Mouse (Mus musculus): ENCODE measurements around the gene Nostrin.

DNA sequence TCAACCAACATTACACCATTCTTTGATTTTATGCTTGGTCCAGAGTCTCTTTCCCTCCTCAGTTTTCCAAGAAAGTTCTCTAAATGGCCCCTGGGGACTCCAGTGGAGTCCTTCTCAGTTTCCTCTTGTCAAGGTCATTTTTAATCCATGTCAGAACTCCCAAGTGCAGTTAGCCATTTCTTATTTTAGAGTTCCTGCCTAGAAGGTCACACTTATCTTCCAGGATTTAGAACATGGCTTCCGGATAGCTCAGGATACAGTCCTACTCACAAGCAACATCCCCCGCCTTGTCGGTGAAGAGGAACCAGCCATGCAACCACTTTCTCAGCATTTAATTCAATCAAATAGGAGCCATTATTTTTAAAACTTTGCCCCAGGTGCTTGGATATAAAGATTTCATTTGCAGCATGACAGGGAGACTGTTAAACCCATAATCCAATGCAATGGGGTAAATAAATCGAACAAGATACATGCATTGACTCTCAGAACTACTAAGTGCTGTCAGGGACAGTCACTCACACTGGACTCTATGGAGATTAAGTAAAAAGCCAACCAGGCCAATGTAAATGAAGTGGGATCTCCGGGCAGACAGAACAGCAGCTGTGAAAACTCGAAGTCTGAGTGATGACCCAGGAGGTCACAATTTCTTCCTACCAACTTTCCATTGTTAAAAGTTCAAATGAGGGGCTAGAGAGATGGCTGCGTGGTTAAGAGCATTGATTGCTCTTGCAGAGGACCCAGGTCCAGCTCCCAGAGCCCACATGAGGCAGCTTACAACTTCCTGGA, 6.0 kb upstream of the Nostrin start:
- no peak for TF ChIP-seq CTCF (IDR thresholded peaks at IDR 0.05; ENCODE audit: low read depth)
- no peak for TF ChIP-seq EP300 (IDR thresholded peaks at IDR 0.05; ENCODE audit: low read depth)
